ENCODE assay signal across 16 mouse cellular contexts in the genomic region with DNA sequence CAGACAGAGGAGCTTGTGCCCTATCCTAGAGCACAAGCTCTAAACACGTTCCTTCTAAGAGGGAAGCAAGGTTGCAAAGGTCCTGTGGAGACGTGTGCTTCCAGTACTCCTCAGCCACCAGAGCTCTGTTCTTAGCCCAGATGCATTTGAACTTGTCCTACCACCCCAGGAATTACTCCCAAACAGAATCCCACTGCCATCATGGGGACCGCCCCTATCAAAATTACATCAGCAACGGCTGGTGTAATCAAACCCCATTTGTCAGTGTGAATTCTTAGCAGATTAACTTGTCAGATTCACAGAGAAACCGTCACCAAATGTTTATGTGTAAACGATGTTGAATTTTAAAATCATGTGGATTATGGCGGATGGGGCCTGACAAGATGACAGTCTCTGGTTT. TPM values are rescaled to one million over a fixed set of nuclear protein-coding genes. Genes with fewer than 3 reads are reported as not detected.
DNase-seq lines count a peak whose midpoint lies in the region; ATAC-seq and TF ChIP-seq lines count a peak whose summit lies in the region.
"Had no signal": no experiment of that assay in that cellular context is flagged by ENCODE, and none has a peak within 500 bp of the region (broad histone marks: within the 10 kb centered on the region; RNA-seq: fewer than 3 reads in every experiment).

No protein-coding gene starts in this region.

- intact Hi-C loops in heart, postnatal 25 days (cut with DNase I), result no loop called here

- peak overlapping the region; percentile 89 for H3K27ac ChIP-seq in heart, embryonic 15.5 days
- H3K27ac ChIP-seq in lung, embryonic 16.5 days (ENCODE audit: low read length), result peak overlapping the region; percentile 86
- H3K27ac ChIP-seq in intestine, embryonic 15.5 days, result peak overlapping the region; percentile 79; the same call in 1 of the 2 replicates
- peak overlapping the region; percentile 84 for H3K27ac ChIP-seq in stomach, postnatal 0 days (replicated peaks)
- H3K27ac ChIP-seq: hindbrain, embryonic 14.5 days; layer of hippocampus, adult 2 months; macrophage had no signal

- TF ChIP-seq EP300 in stomach, postnatal 0 days (optimal IDR thresholded peaks at IDR 0.05), result no peak

- no peak overlapping the region for H3K4me3 ChIP-seq in heart, embryonic 15.5 days
- H3K4me3 ChIP-seq in lung, embryonic 16.5 days (ENCODE audit: low read length), result no peak overlapping the region
- H3K4me3 ChIP-seq in intestine, embryonic 15.5 days (replicated peaks), result no peak overlapping the region
- no peak overlapping the region for H3K4me3 ChIP-seq in stomach, postnatal 0 days (ENCODE audit: low read depth, low read length)
- H3K4me3 ChIP-seq: layer of hippocampus, adult 2 months; limb, embryonic 13.5 days had no signal

- H3K27me3 ChIP-seq in heart, embryonic 15.5 days, result peaks cover 17% of the 10 kb centered on the region
- peaks cover 6% of the 10 kb centered on the region for H3K27me3 ChIP-seq in lung, embryonic 16.5 days (ENCODE audit: control insufficient read depth, insufficient read depth, low read depth, low read length)
- peaks cover 6% of the 10 kb centered on the region for H3K27me3 ChIP-seq in intestine, embryonic 15.5 days (replicated peaks)
- H3K27me3 ChIP-seq in stomach, postnatal 0 days (ENCODE audit: control insufficient read depth, insufficient read depth, low read length), result no peaks in the 10 kb centered on the region

- whole genome bisulfite sequencing in heart, embryonic 15.5 days, result 69% methylated on average over 7 of the region's 7 CpGs
- 53% methylated on average over 7 of the region's 7 CpGs for WGBS in lung, embryonic 16.5 days
- WGBS in intestine, embryonic 15.5 days, result 51% methylated on average over 7 of the region's 7 CpGs
- WGBS in stomach, postnatal 0 days, result 45% methylated on average over 7 of the region's 7 CpGs

- H3K4me1 ChIP-seq in heart, embryonic 15.5 days (replicated peaks), result peaks cover 52% of the 10 kb centered on the region
- H3K4me1 ChIP-seq in lung, embryonic 16.5 days (replicated peaks; ENCODE audit: control insufficient read depth, insufficient read depth, low read length), result peaks cover 63% of the 10 kb centered on the region
- H3K4me1 ChIP-seq in intestine, embryonic 15.5 days (replicated peaks), result peaks cover 50% of the 10 kb centered on the region
- peaks cover 3% of the 10 kb centered on the region; the same call in 1 of the 2 replicates for H3K4me1 ChIP-seq in stomach, postnatal 0 days (replicated peaks; ENCODE audit: control insufficient read depth, insufficient read depth)

- no peak overlapping the region for H3K4me2 ChIP-seq in heart, embryonic 15.5 days
- H3K4me2 ChIP-seq in lung, embryonic 16.5 days (ENCODE audit: low read depth, low read length), result no peak overlapping the region
- H3K4me2 ChIP-seq in intestine, embryonic 15.5 days (replicated peaks), result no peak overlapping the region
- H3K4me2 ChIP-seq in stomach, postnatal 0 days (replicated peaks; ENCODE audit: low read depth), result no peak overlapping the region
- H3K4me2 ChIP-seq: hindbrain, embryonic 14.5 days; limb, embryonic 13.5 days had no signal

- no peak overlapping the region for H3K9ac ChIP-seq in heart, embryonic 15.5 days
- 0 out of 2 replicates have a peak overlapping the region, but pooled peaks have one; percentile 12 for H3K9ac ChIP-seq in lung, embryonic 16.5 days (ENCODE audit: low read length)
- H3K9ac ChIP-seq in intestine, embryonic 15.5 days, result no peak overlapping the region
- H3K9ac ChIP-seq in stomach, postnatal 0 days (ENCODE audit: low read length), result no peak overlapping the region
- H3K9ac ChIP-seq: hindbrain, embryonic 14.5 days; limb, embryonic 13.5 days had no signal

- no peak for TF ChIP-seq CTCF in stomach, postnatal 0 days (IDR thresholded peaks at IDR 0.05; ENCODE audit: low read depth)

- no peaks in the 10 kb centered on the region for H3K9me3 ChIP-seq in heart, embryonic 15.5 days (replicated peaks)
- no peaks in the 10 kb centered on the region for H3K9me3 ChIP-seq in lung, embryonic 16.5 days (ENCODE audit: control insufficient read depth, low read length)
- no peaks in the 10 kb centered on the region for H3K9me3 ChIP-seq in intestine, embryonic 15.5 days
- H3K9me3 ChIP-seq in stomach, postnatal 0 days (ENCODE audit: control insufficient read depth, low read length), result no peaks in the 10 kb centered on the region
- H3K9me3 ChIP-seq: limb, embryonic 13.5 days had no signal

- peaks cover 35% of the 10 kb centered on the region; the same call in 1 of the 2 replicates for H3K36me3 ChIP-seq in heart, embryonic 15.5 days
- peaks cover 20% of the 10 kb centered on the region for H3K36me3 ChIP-seq in lung, embryonic 16.5 days (ENCODE audit: control insufficient read depth, insufficient read depth, low read length)
- peaks cover 13% of the 10 kb centered on the region; the same call in 1 of the 2 replicates for H3K36me3 ChIP-seq in intestine, embryonic 15.5 days
- H3K36me3 ChIP-seq in stomach, postnatal 0 days (ENCODE audit: control insufficient read depth, insufficient read depth, low read length), result peaks cover 20% of the 10 kb centered on the region

- no peak for ATAC-seq in heart, embryonic 15.5 days (replicated peaks; ENCODE audit: insufficient number of reproducible peaks, insufficient read depth, low FRiP score, low read depth)
- no peak for ATAC-seq in lung, embryonic 16.5 days (ENCODE audit: low read depth)
- no peak for ATAC-seq in intestine, embryonic 15.5 days
- no peak for ATAC-seq in stomach, postnatal 0 days (ENCODE audit: low FRiP score, low TSS enrichment)
- ATAC-seq: forebrain, embryonic 14.5 days had no signal

- no peak for DNase-seq in heart, postnatal 25 days (ENCODE audit: low spot score)
- no peak for DNase-seq in lung, postnatal 36 days
- DNase-seq in stomach, postnatal 0 days (ENCODE audit: low spot score), result no peak
- DNase-seq in ovary, postnatal 36 days (ENCODE audit: low spot score), result no peak
- DNase-seq: cerebellum, adult 18-20 months; kidney, adult 2 months; midbrain, embryonic 14.5 days had no signal

RNA-seq across cellular contexts. Expression of a gene that starts 8.4 kb away (rescaled TPM):
- 11.0 and 18.0 TPM in 2 replicates for polyA plus RNA-seq in heart, embryonic 15.5 days (2015; fragmentation: Nextera tagmentation; extraction: Ambion mirVana)
- total RNA-seq in heart, postnatal 25 days (2021), result 10 to 100 TPM; 15.3 to 19.2 TPM
- 8.4 and 8.5 TPM in 2 replicates for polyA plus RNA-seq in lung, embryonic 16.5 days (2015; fragmentation: Nextera tagmentation; extraction: Ambion mirVana)
- polyA plus RNA-seq in intestine, embryonic 15.5 days (2015; fragmentation: Nextera tagmentation; extraction: Ambion mirVana), result 20.3 and 22.0 TPM in 2 replicates
- 6.6 and 8.2 TPM in 2 replicates for polyA plus RNA-seq in stomach, postnatal 0 days (2015; fragmentation: Nextera tagmentation; extraction: Ambion mirVana)
- polyA plus RNA-seq: macrophage had no signal

RNA-seq across cellular contexts. Expression of a gene that starts 17.7 kb away (rescaled TPM):
- 14.4 and 17.5 TPM in 2 replicates for polyA plus RNA-seq in heart, embryonic 15.5 days (2015; fragmentation: Nextera tagmentation; extraction: Ambion mirVana)
- total RNA-seq in heart, postnatal 25 days (2021), result 1 to 10 TPM; 6.0 to 6.1 TPM
- polyA plus RNA-seq in lung, embryonic 16.5 days (2015; fragmentation: Nextera tagmentation; extraction: Ambion mirVana), result 24.0 and 24.2 TPM in 2 replicates
- 21.3 and 21.4 TPM in 2 replicates for polyA plus RNA-seq in intestine, embryonic 15.5 days (2015; fragmentation: Nextera tagmentation; extraction: Ambion mirVana)
- 19.3 and 20.2 TPM in 2 replicates for polyA plus RNA-seq in stomach, postnatal 0 days (2015; fragmentation: Nextera tagmentation; extraction: Ambion mirVana)

RNA-seq across cellular contexts. Expression of a gene that starts 30.1 kb away (rescaled TPM):
- polyA plus RNA-seq in heart, embryonic 15.5 days (2015; fragmentation: Nextera tagmentation; extraction: Ambion mirVana), result 17.2 and 20.5 TPM in 2 replicates
- 1 to 10 TPM; 7.4 to 9.0 TPM for total RNA-seq in heart, postnatal 25 days (2021)
- 17.1 and 17.9 TPM in 2 replicates for polyA plus RNA-seq in lung, embryonic 16.5 days (2015; fragmentation: Nextera tagmentation; extraction: Ambion mirVana)
- 23.4 and 23.8 TPM in 2 replicates for polyA plus RNA-seq in intestine, embryonic 15.5 days (2015; fragmentation: Nextera tagmentation; extraction: Ambion mirVana)
- 15.2 and 15.8 TPM in 2 replicates for polyA plus RNA-seq in stomach, postnatal 0 days (2015; fragmentation: Nextera tagmentation; extraction: Ambion mirVana)

RNA-seq across cellular contexts. Expression of a gene that starts 32.6 kb away (rescaled TPM):
- 12.4 and 13.1 TPM in 2 replicates for polyA plus RNA-seq in heart, embryonic 15.5 days (2015; fragmentation: Nextera tagmentation; extraction: Ambion mirVana)
- 1 to 10 TPM; 9.7 to 9.8 TPM for total RNA-seq in heart, postnatal 25 days (2021)
- 2.0 and 2.9 TPM in 2 replicates for polyA plus RNA-seq in lung, embryonic 16.5 days (2015; fragmentation: Nextera tagmentation; extraction: Ambion mirVana)
- polyA plus RNA-seq in intestine, embryonic 15.5 days (2015; fragmentation: Nextera tagmentation; extraction: Ambion mirVana), result 1.7 and 1.8 TPM in 2 replicates
- polyA plus RNA-seq in stomach, postnatal 0 days (2015; fragmentation: Nextera tagmentation; extraction: Ambion mirVana), result 2.1 and 2.9 TPM in 2 replicates
- total RNA-seq: G1E had no signal
- polyA plus RNA-seq: G1E had no signal
